Mouse (Mus musculus): Measurements from ENCODE around the gene Prss16.

- TF ChIP-seq CTCF (IDR thresholded peaks at IDR 0.05; ENCODE audit: extremely low read depth, insufficient read depth, insufficient read length, insufficient replicate concordance) (no peak), POLR2A (IDR thresholded peaks at IDR 0.05; ENCODE audit: low read depth, low read length) (no peak)
These were observed 41.9 kb upstream of the Prss16 start for GRCm38 (mm10) chr13:22051523-22051859.
